Mouse (Mus musculus): ENCODE results near the gene Col18a1.

DNA sequence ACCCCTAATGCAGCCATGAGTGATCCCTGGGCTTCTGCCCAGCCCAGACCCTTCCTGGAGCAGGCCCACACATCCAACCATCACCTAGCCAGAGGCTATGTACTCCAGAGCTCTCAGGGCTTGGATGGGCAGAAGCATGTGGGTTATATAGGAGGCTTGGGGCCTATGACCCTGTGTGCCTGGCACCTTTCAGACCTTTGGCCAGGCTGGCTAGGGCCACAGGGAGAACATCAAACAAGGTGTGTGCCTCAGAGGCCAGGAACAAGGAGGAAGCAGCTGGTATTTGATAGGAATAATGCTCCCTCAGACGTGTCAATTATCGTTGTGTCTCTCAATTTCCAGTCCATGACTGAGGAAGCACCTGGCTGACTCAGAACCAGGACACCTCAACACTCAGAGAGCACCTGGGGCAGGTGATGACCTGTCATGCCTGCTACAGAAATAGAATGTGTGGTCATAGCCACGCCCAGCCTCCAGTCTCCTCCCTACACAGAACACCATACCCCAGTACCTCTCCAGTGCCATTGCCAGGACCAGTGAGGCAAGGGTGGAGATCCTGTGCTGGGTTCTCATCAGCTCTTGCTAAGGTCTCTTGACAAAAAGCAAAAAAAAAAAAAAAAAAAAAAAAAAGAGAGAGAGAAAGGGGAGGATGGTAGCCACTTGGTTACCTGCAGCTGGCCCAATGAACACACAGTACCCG is 54.6 kb downstream of the Col18a1 start:
- no peak for TF ChIP-seq CTCF (IDR thresholded peaks at IDR 0.05; ENCODE audit: borderline replicate concordance, extremely low read depth, insufficient read depth, insufficient read length)
- TF ChIP-seq POLR2A (IDR thresholded peaks at IDR 0.05; ENCODE audit: borderline replicate concordance, extremely low read depth, insufficient read depth, insufficient read length, poor library complexity, severe bottlenecking) = no peak
